Mouse (Mus musculus) heart, embryonic 14.5 days (tissue): ENCODE measurements at regions not wholly inside any gene's neighbourhood (a gene's known extent, or its start where the extent isn't known, plus 50 kb on each side); places are given as distances from the start of the nearest gene placed in this dataset.
A peak's percentile ranks its signal among the peaks of the same experiment; 100 is the strongest.

Experiments
- ATAC-seq: fragments of 200-750 bp; cut with Nextera tagmentation; 2 replicates; pipeline ENCODE4 v1.8.0; 2017; ENCODE audit warnings: low read depth, moderate TSS enrichment; ENCODE audit not compliant: insufficient number of reproducible peaks, insufficient read depth, low FRiP score
- H3K27ac ChIP-seq, 2 experiments: fragments of 200-500 bp in 1 of 2; fragments of 300-500 bp in 1 of 2; sonication (generic) in 1 of 2; replicated peaks in 1 of 2; 2 replicates each; pipeline ENCODE4 v1.5.1; 2012 to 2014; ENCODE audit warnings: low read depth in 2 of 2, low read length in 2 of 2, control low read depth in 1 of 2, mild to moderate bottlenecking in 1 of 2, mixed read lengths in 1 of 2; ENCODE audit not compliant: control insufficient read depth in 1 of 2, insufficient read depth in 1 of 2
- H3K27me3 ChIP-seq: fragments of 300-500 bp; sonication (generic); 2 replicates; pipeline ENCODE4 v1.6.1; 2014; ENCODE audit warnings: mild to moderate bottlenecking, low read length, control low read depth; ENCODE audit not compliant: control insufficient read depth, insufficient read depth
- H3K36me3 ChIP-seq: fragments of 300-500 bp; sonication (generic); 2 replicates; pipeline ENCODE4 v1.6.1; 2014; ENCODE audit warnings: mild to moderate bottlenecking, control low read depth, low read length, mixed read lengths; ENCODE audit not compliant: control insufficient read depth, insufficient read depth
- H3K4me1 ChIP-seq, 2 experiments: fragments of 200-500 bp in 1 of 2; fragments of 300-500 bp in 1 of 2; sonication (generic) in 1 of 2; 2 replicates each; pipeline ENCODE4 v1.6.1; 2012 to 2014; ENCODE audit warnings: low read length in 2 of 2, control low read depth in 1 of 2, mixed read lengths in 1 of 2; ENCODE audit not compliant: control insufficient read depth in 2 of 2, insufficient read depth in 2 of 2
- H3K4me2 ChIP-seq: fragments of 300-500 bp; sonication (generic); 2 replicates; pipeline ENCODE4 v1.6.1; 2014; ENCODE audit warnings: mild to moderate bottlenecking, low read length
- H3K4me3 ChIP-seq, 2 experiments: fragments of 200-500 bp in 1 of 2; fragments of 300-500 bp in 1 of 2; sonication (generic) in 1 of 2; 2 replicates each; pipeline ENCODE4 v1.5.1; 2012 to 2014; ENCODE audit warnings: low read length in 2 of 2, mild to moderate bottlenecking in 2 of 2, control low read depth in 1 of 2, low read depth in 1 of 2, moderate library complexity in 1 of 2; ENCODE audit not compliant: control insufficient read depth in 1 of 2, insufficient read depth in 1 of 2
- H3K9ac ChIP-seq: fragments of 300-500 bp; sonication (generic); 2 replicates; pipeline ENCODE4 v1.6.1; 2014; ENCODE audit warnings: mild to moderate bottlenecking, low read length
- H3K9me3 ChIP-seq: fragments of 300-500 bp; sonication (generic); 2 replicates; pipeline ENCODE4 v1.6.1; 2016; ENCODE audit warnings: low read length, control low read depth; ENCODE audit not compliant: control insufficient read depth
- WGBS: fragments of 180-500 bp; shearing (Covaris S2); extraction: QIAGEN DNeasy Blood & Tissue Kit; methylation state at CpG from one replicate; pipeline ENCODE4 v1.1.7; 2014; 5-methylcytosine and 5-hydroxymethylcytosine counted together

- no peak overlapping the region for H3K9ac ChIP-seq
- H3K36me3 ChIP-seq: no peaks in the 10 kb centered on the region
- H3K4me2 ChIP-seq: no peak overlapping the region
- no peaks in the 10 kb centered on the region for H3K9me3 ChIP-seq
- peaks cover 0 to 6% of the 10 kb centered on the region in 2 experiments; a peak in 3 of 4 replicates for H3K4me1 ChIP-seq
- 0 out of 4 replicates have a peak overlapping the region, but pooled peaks of 1 of the 2 experiments have one; percentile 15 for H3K27ac ChIP-seq
- WGBS: 40% methylated on average over 6 of the region's 6 CpGs
- ATAC-seq: no peak
- no peaks in the 10 kb centered on the region for H3K27me3 ChIP-seq
- no peak overlapping the region for H3K4me3 ChIP-seq
Measured at GRCm38 (mm10) chr1:154097656-154098055, 103.3 kb upstream of the Zfp648 start.

DNA sequence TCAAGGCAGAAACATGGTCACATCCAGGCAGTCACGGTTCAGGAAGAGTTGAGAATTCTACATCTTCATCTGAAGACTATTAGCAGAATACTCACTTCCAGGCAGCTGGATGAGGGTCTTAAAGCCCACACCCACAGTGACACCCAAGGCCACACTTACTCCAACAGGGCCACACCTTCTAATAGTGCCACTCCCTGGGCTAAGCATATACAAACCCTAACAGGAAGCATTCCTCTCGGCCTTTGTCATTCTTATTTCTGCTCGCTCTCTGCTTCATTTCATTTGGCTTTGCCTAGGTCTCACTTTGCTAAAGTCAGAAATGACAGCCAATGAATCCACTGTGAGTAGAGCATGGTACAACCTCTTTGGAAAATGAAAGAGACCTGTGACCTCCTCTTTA, 100.4 kb upstream of the Zfp648 start:
- Histone ChIP-seq H3K27ac (no peak overlapping the region), H3K4me3 (no peak overlapping the region), H3K9me3 (no peaks in the 10 kb centered on the region), H3K36me3 (no peaks in the 10 kb centered on the region), H3K4me2 (no peak overlapping the region), H3K4me1 (peaks cover 4 to 18% of the 10 kb centered on the region in 2 experiments), H3K9ac (no peak overlapping the region), H3K27me3 (no peaks in the 10 kb centered on the region)
- ATAC-seq: no peak
- 89% methylated on average over 3 of the region's 3 CpGs for WGBS

- WGBS: 78% methylated on average over 1 of the region's 1 CpGs
- H3K4me3 ChIP-seq: no peak overlapping the region
- no peaks in the 10 kb centered on the region for H3K36me3 ChIP-seq
- no peaks in the 10 kb centered on the region for H3K27me3 ChIP-seq
- peaks cover 4 to 18% of the 10 kb centered on the region in 2 experiments for H3K4me1 ChIP-seq
- H3K9ac ChIP-seq: no peak overlapping the region
- ATAC-seq: no peak
- no peak overlapping the region for H3K4me2 ChIP-seq
- H3K27ac ChIP-seq: no peak overlapping the region
- no peaks in the 10 kb centered on the region for H3K9me3 ChIP-seq
Measured at GRCm38 (mm10) chr1:154101433-154101832, 99.6 kb upstream of the Zfp648 start.

- 79% methylated on average over 3 of the region's 3 CpGs for WGBS
- Histone ChIP-seq H3K9me3 (no peaks in the 10 kb centered on the region), H3K36me3 (no peaks in the 10 kb centered on the region)
Measured at GRCm38 (mm10) chr1:154102191-154102590, 98.8 kb upstream of the Zfp648 start.

DNA sequence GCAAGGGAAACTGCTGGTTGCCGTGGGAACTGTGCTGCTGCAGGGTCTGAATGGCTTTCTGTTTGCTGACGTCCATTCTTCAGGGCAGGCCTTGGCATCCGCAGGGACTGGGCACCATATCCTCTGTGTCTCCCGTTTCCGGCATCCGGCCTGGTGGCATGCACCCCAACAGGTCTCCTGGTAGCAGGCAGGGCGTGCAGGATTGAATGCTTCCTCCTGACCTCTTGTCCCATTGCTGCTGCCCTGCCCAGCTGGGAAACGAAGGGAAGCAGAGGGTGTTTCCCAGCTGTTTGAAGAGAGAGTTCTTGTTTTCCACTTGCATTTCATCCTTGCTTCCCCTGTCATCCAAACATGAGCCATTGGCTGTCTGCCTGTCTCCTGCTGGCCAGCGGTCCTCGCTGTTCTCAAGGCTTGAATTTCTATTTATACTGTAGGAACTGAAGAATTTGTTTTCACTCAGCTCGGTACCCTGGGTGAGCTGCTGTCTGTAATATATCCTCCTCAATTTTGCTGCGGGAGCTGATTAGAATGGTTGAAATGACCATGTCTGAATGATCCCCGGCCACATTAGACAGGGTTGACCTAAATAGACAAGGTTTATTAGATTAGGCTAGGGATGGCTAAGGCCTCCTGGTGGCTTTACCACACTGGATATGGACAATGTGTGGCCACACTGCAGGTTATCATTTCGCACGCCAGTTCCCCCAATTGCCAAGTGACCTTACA, 98.0 kb upstream of the Zfp648 start:
- 53% methylated on average over 15 of the region's 15 CpGs for WGBS
- H3K27ac ChIP-seq: peak overlapping the region; percentile 4 to 24; a peak in 1 of 4 replicates

More at GRCm38 (mm10) chr1:154102191-154102590, 98.8 kb upstream of the Zfp648 start:
- Histone ChIP-seq H3K9ac (no peak overlapping the region), H3K4me3 (no peak overlapping the region), H3K4me1 (peaks cover 4 to 18% of the 10 kb centered on the region in 2 experiments), H3K27me3 (no peaks in the 10 kb centered on the region), H3K4me2 (no peak overlapping the region), H3K27ac (no peak overlapping the region)
- ATAC-seq: no peak

GRCm38 (mm10) chr1:154103597-154103923, 97.4 kb upstream of the Zfp648 start:
- no peaks in the 10 kb centered on the region for H3K9me3 ChIP-seq
- H3K36me3 ChIP-seq: no peaks in the 10 kb centered on the region
- no peak overlapping the region for H3K4me3 ChIP-seq
- H3K27ac ChIP-seq: 0 out of 4 replicates have a peak overlapping the region, but pooled peaks have one; percentile 4 to 24
- WGBS: 83% methylated on average over 5 of the region's 5 CpGs
- no peak for ATAC-seq
- no peak overlapping the region for H3K4me2 ChIP-seq
- no peak overlapping the region for H3K9ac ChIP-seq
- H3K4me1 ChIP-seq: peaks cover 4 to 14% of the 10 kb centered on the region in 2 experiments
- no peaks in the 10 kb centered on the region for H3K27me3 ChIP-seq

More for the DNA sequence above, 98.0 kb upstream of the Zfp648 start:
- H3K27me3 ChIP-seq: no peaks in the 10 kb centered on the region
- no peaks in the 10 kb centered on the region for H3K36me3 ChIP-seq
- no peak overlapping the region for H3K9ac ChIP-seq
- H3K4me1 ChIP-seq: peaks cover 4 to 16% of the 10 kb centered on the region in 2 experiments
- ATAC-seq: peak; percentile 35; the same call in 1 of the 2 replicates
- no peak overlapping the region for H3K4me3 ChIP-seq
- H3K4me2 ChIP-seq: no peak overlapping the region
- H3K9me3 ChIP-seq: no peaks in the 10 kb centered on the region

DNA sequence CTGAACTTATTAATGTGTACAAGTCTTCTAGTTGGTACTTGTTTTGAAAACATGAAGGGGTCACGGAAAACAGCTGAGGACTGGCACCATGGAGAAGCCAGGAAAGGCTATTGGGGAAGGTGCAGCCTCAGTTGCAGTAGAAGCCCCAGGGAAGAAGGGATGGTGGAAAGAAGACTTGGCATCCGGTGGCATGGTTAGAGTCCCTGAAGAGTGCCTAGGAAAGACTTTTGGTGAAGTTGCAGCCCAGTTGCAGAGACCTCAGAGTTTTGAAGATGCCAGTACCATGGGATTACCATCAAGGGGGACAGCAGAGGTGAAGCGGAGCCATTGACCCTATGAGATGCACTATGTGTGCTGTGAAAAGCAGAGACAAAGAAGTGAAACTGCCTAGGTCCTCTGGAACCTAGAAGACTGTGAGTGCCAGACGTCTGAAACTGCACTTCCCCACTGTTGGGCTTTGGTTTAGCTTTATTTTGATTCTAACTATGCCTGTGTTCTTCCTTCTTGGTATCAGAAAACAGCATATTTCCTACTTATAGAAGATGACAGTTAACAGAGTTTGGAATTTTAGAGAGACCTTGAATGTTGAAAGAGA, 96.9 kb upstream of the Zfp648 start:
- Histone ChIP-seq H3K9ac (no peak overlapping the region), H3K27me3 (no peaks in the 10 kb centered on the region), H3K4me3 (no peak overlapping the region), H3K9me3 (no peaks in the 10 kb centered on the region), H3K4me2 (no peak overlapping the region), H3K4me1 (peaks cover 4 to 14% of the 10 kb centered on the region in 2 experiments), H3K36me3 (no peaks in the 10 kb centered on the region), H3K27ac (no peak overlapping the region)
- no peak for ATAC-seq
- WGBS: 79% methylated on average over 4 of the region's 4 CpGs
